Mouse (Mus musculus): ENCODE data around the gene Hmgb1.

GRCm38 (mm10) chr5:149172246-149172645 lies 12.0 kb downstream of the Hmgb1 start:
- TF ChIP-seq POLR2AphosphoS2 (IDR thresholded peaks at IDR 0.05; ENCODE audit: insufficient read length, low read depth) (no peak), MAX (IDR thresholded peaks at IDR 0.05; ENCODE audit: low read depth) (no peak), POLR2A (IDR thresholded peaks at IDR 0.05; ENCODE audit: insufficient read length, low read depth) (no peak), USF1 (IDR thresholded peaks at IDR 0.05; ENCODE audit: low read depth) (no peak), TCF12 (IDR thresholded peaks at IDR 0.05; ENCODE audit: insufficient read depth, poor library complexity, severe bottlenecking) (no peak)
